Mouse (Mus musculus): ENCODE data around the gene Zfp951. TPM values are rescaled to one million over a fixed set of nuclear protein-coding genes. Genes with fewer than 3 reads are reported as not detected.
A peak's percentile ranks its signal among the peaks of the same experiment; 100 is the strongest.
"Not testable (repeated sequence)": the region's sequence is repeated elsewhere in the genome, so short reads cannot be mapped to it uniquely, and the experiment has no call there.

Gene Zfp951
- 0.13 TPM for polyA plus RNA-seq (2012; fragmentation: generic; extraction: Trizol)
- long read RNA-seq, experiment 1, result 0 reads
- long read RNA-seq, experiment 2, result 0 reads

- not testable (repeated sequence) for H3ac ChIP-seq (ENCODE audit: control insufficient read depth, insufficient read length, low read depth); H3K27me3 ChIP-seq (ENCODE audit: control insufficient read depth, insufficient read depth, insufficient read length); H3K36me3 ChIP-seq (ENCODE audit: control insufficient read depth, insufficient read depth); H3K79me3 ChIP-seq (ENCODE audit: low read depth); H3K79me2 ChIP-seq (ENCODE audit: control insufficient read depth, insufficient read depth)
- peak within 1 kb of the TSS; percentile 23 for H3K4me3 ChIP-seq (ENCODE audit: insufficient read depth, poor library complexity, severe bottlenecking)
Measured at GRCm38 (mm10) chr5:104859962-104860525, at the start of gene Zfp951. TSS of gene Zfp951 (minus strand) at chr5:104860070.

- H3ac ChIP-seq (ENCODE audit: control insufficient read depth, insufficient read length, low read depth); H3K4me3 ChIP-seq (ENCODE audit: insufficient read depth, poor library complexity, severe bottlenecking); H3K27me3 ChIP-seq (ENCODE audit: control insufficient read depth, insufficient read depth, insufficient read length); H3K36me3 ChIP-seq (ENCODE audit: control insufficient read depth, insufficient read depth); H3K79me2 ChIP-seq (ENCODE audit: control insufficient read depth, insufficient read depth); H3K79me3 ChIP-seq (ENCODE audit: low read depth): not testable (repeated sequence)
Measured at GRCm38 (mm10) chr5:104906556-104906955, 46.7 kb upstream of the Zfp951 start.

- not testable (repeated sequence) for H3K36me3 ChIP-seq (ENCODE audit: control insufficient read depth, insufficient read depth)
Measured at GRCm38 (mm10) chr5:104859045-104859961, 567 bp downstream of the Zfp951 start.

GRCm38 (mm10) chr5:104854546-104854945, 5.3 kb downstream of the Zfp951 start:
- H3ac ChIP-seq (ENCODE audit: control insufficient read depth, insufficient read length, low read depth); H3K36me3 ChIP-seq (ENCODE audit: control insufficient read depth, insufficient read depth); H3K79me2 ChIP-seq (ENCODE audit: control insufficient read depth, insufficient read depth); H3K4me3 ChIP-seq (ENCODE audit: insufficient read depth, poor library complexity, severe bottlenecking); H3K27me3 ChIP-seq (ENCODE audit: control insufficient read depth, insufficient read depth, insufficient read length); H3K79me3 ChIP-seq (ENCODE audit: low read depth): not testable (repeated sequence)

More at GRCm38 (mm10) chr5:104859045-104859961, 567 bp downstream of the Zfp951 start:
- peak overlapping the region; percentile 23 for H3K4me3 ChIP-seq (ENCODE audit: insufficient read depth, poor library complexity, severe bottlenecking)
- not testable (repeated sequence) for H3K79me3 ChIP-seq (ENCODE audit: low read depth); H3ac ChIP-seq (ENCODE audit: control insufficient read depth, insufficient read length, low read depth); H3K27me3 ChIP-seq (ENCODE audit: control insufficient read depth, insufficient read depth, insufficient read length); H3K79me2 ChIP-seq (ENCODE audit: control insufficient read depth, insufficient read depth)

- Histone ChIP-seq H3K4me3 (ENCODE audit: insufficient read depth, poor library complexity, severe bottlenecking) (no peak overlapping the region), H3K27me3 (ENCODE audit: control insufficient read depth, insufficient read depth, insufficient read length) (no peaks in the 10 kb centered on the region), H3K36me3 (ENCODE audit: control insufficient read depth, insufficient read depth) (no peaks in the 10 kb centered on the region), H3K79me3 (ENCODE audit: low read depth) (no peaks in the 10 kb centered on the region), H3K79me2 (ENCODE audit: control insufficient read depth, insufficient read depth) (no peaks in the 10 kb centered on the region), H3ac (ENCODE audit: control insufficient read depth, insufficient read length, low read depth) (no peak overlapping the region)
- TF ChIP-seq MYOG (IDR thresholded peaks at IDR 0.05; ENCODE audit: control insufficient read depth, extremely low read depth, insufficient read length) (no peak), USF1 (IDR thresholded peaks at IDR 0.05; ENCODE audit: low read depth) (no peak), CEBPB (IDR thresholded peaks at IDR 0.05; ENCODE audit: low read depth) (no peak), MAX (IDR thresholded peaks at IDR 0.05) (no peak), CTCF (IDR thresholded peaks at IDR 0.05; ENCODE audit: control insufficient read depth, insufficient read depth, insufficient read length) (no peak), MYOD1 (IDR thresholded peaks at IDR 0.05; ENCODE audit: control insufficient read depth, insufficient read length, low read depth) (no peak), FOSL1 (IDR thresholded peaks at IDR 0.05; ENCODE audit: insufficient read depth, low read length, poor library complexity, severe bottlenecking) (no peak)
Measured at GRCm38 (mm10) chr5:104833330-104833729, 26.5 kb downstream of the Zfp951 start.

- Histone ChIP-seq H3K36me3 (ENCODE audit: control insufficient read depth, insufficient read depth) (no peaks in the 10 kb centered on the region), H3K79me3 (ENCODE audit: low read depth) (no peaks in the 10 kb centered on the region)
Measured at GRCm38 (mm10) chr5:104829611-104830010, 30.3 kb downstream of the Zfp951 start.

GRCm38 (mm10) chr5:104770138-104770537, 89.7 kb downstream of the Zfp951 start:
- not testable (repeated sequence) for H3K36me3 ChIP-seq (ENCODE audit: control insufficient read depth, insufficient read depth); H3K4me3 ChIP-seq (ENCODE audit: insufficient read depth, poor library complexity, severe bottlenecking); H3ac ChIP-seq (ENCODE audit: control insufficient read depth, insufficient read length, low read depth); H3K27me3 ChIP-seq (ENCODE audit: control insufficient read depth, insufficient read depth, insufficient read length); H3K79me3 ChIP-seq (ENCODE audit: low read depth); H3K79me2 ChIP-seq (ENCODE audit: control insufficient read depth, insufficient read depth)

More at GRCm38 (mm10) chr5:104829611-104830010, 30.3 kb downstream of the Zfp951 start:
- TF ChIP-seq CEBPB (IDR thresholded peaks at IDR 0.05; ENCODE audit: low read depth), result no peak
- TF ChIP-seq USF1 (IDR thresholded peaks at IDR 0.05; ENCODE audit: low read depth), result no peak
- no peak for TF ChIP-seq CTCF (IDR thresholded peaks at IDR 0.05; ENCODE audit: control insufficient read depth, insufficient read depth, insufficient read length)
- no peak for TF ChIP-seq MYOD1 (IDR thresholded peaks at IDR 0.05; ENCODE audit: control insufficient read depth, insufficient read length, low read depth)
- no peak for TF ChIP-seq FOSL1 (IDR thresholded peaks at IDR 0.05; ENCODE audit: insufficient read depth, low read length, poor library complexity, severe bottlenecking)
- no peak for TF ChIP-seq MAX (IDR thresholded peaks at IDR 0.05)
- no peak for TF ChIP-seq MYOG (IDR thresholded peaks at IDR 0.05; ENCODE audit: control insufficient read depth, extremely low read depth, insufficient read length)
- Histone ChIP-seq H3ac (ENCODE audit: control insufficient read depth, insufficient read length, low read depth) (no peak overlapping the region), H3K4me3 (ENCODE audit: insufficient read depth, poor library complexity, severe bottlenecking) (no peak overlapping the region), H3K27me3 (ENCODE audit: control insufficient read depth, insufficient read depth, insufficient read length) (no peaks in the 10 kb centered on the region), H3K79me2 (ENCODE audit: control insufficient read depth, insufficient read depth) (no peaks in the 10 kb centered on the region)

Other genes with a start within 250 kb of the Zfp951 start
- not detected for gene Abcg3, start 122.6 kb upstream of the Zfp951 start, polyA plus RNA-seq (2012; fragmentation: generic; extraction: Trizol)